Mouse (Mus musculus) liver, embryonic 14.5 days (tissue): ENCODE measurements around the gene Cpsf6. TPM values are rescaled to one million over a fixed set of nuclear protein-coding genes. Genes with fewer than 3 reads are reported as not detected.

Experiments
- ATAC-seq: fragments of 200-750 bp; cut with Nextera tagmentation; 2 replicates; pipeline ENCODE4 v1.8.0; 2017; ENCODE audit warnings: moderate number of reproducible peaks, mild to moderate bottlenecking, moderate library complexity; ENCODE audit not compliant: insufficient read depth
- DNase-seq, 3 experiments: peaks; one replicate each; pipeline ENCODE4 v3.0.0-alpha.2; 2012 to 2013; ENCODE audit warnings: low read depth in 3 of 3, low spot score in 3 of 3
- H3K27ac ChIP-seq: fragments of 300-500 bp; sonication (generic); 2 replicates; pipeline ENCODE4 v1.5.1; 2014; ENCODE audit warnings: moderate library complexity, mild to moderate bottlenecking, control low read depth, inconsistent platforms
- H3K27me3 ChIP-seq: fragments of 300-500 bp; sonication (generic); 2 replicates; pipeline ENCODE4 v1.6.1; 2014; ENCODE audit warnings: mild to moderate bottlenecking, low read length, moderate library complexity; ENCODE audit not compliant: control insufficient read depth, insufficient read depth
- H3K36me3 ChIP-seq: fragments of 300-500 bp; sonication (generic); replicated peaks from 2 replicates; pipeline ENCODE4 v1.6.1; 2014; ENCODE audit warnings: low read depth; ENCODE audit not compliant: control insufficient read depth, insufficient read depth
- H3K4me1 ChIP-seq, 2 experiments: fragments of 200-500 bp in 1 of 2; fragments of 300-500 bp in 1 of 2; sonication (generic) in 1 of 2; replicated peaks; 2 replicates each; pipeline ENCODE4 v1.6.1; 2012 to 2014; ENCODE audit warnings: antibody characterized with exemption in 1 of 2, inconsistent platforms in 1 of 2, low read length in 1 of 2; ENCODE audit not compliant: control insufficient read depth in 2 of 2, insufficient read depth in 2 of 2
- H3K4me2 ChIP-seq: fragments of 300-500 bp; sonication (generic); 2 replicates; pipeline ENCODE4 v1.6.1; 2014; ENCODE audit warnings: low read depth, mild to moderate bottlenecking, control low read depth, moderate library complexity
- H3K4me3 ChIP-seq, 2 experiments: fragments of 200-500 bp in 1 of 2; fragments of 300-500 bp in 1 of 2; sonication (generic) in 1 of 2; 2 replicates each; pipeline ENCODE4 v1.5.1; 2012 to 2014; ENCODE audit warnings: low read depth in 2 of 2, low read length in 2 of 2, mild to moderate bottlenecking in 2 of 2, control low read depth in 1 of 2, inconsistent platforms in 1 of 2, moderate library complexity in 1 of 2; ENCODE audit not compliant: insufficient read depth in 1 of 2
- H3K9ac ChIP-seq: fragments of 300-500 bp; sonication (generic); replicated peaks from 2 replicates; pipeline ENCODE4 v1.6.1; 2014; ENCODE audit warnings: mild to moderate bottlenecking, control low read depth, moderate library complexity
- H3K9me3 ChIP-seq: fragments of 300-500 bp; sonication (generic); 2 replicates; pipeline ENCODE4 v1.6.1; 2016; ENCODE audit warnings: low read length, mixed read lengths; ENCODE audit not compliant: control insufficient read depth
- CTCF ChIP-seq: IDR thresholded peaks from 2 replicates; pipeline ENCODE4 v1.5.1; 2016; ENCODE audit warnings: antibody characterized with exemption, low read depth, control low read depth
- EP300 ChIP-seq: IDR thresholded peaks from 2 replicates; pipeline ENCODE4 v1.6.1; 2016; ENCODE audit warnings: antibody characterized with exemption, low read depth
- WGBS: fragments of 180-500 bp; shearing (Covaris S2); extraction: QIAGEN DNeasy Blood & Tissue Kit; methylation state at CpG from one replicate; pipeline ENCODE4 v1.1.7; 2014; ENCODE audit not compliant: insufficient replicate concordance; 5-methylcytosine and 5-hydroxymethylcytosine counted together
- polyA plus RNA-seq, 2 experiments: library from polyadenylated mRNA; depleted of rRNA in 1 of 2; stranded (reverse) in 1 of 2; unstranded in 1 of 2; fragments of >200 nt; fragmentation: Nextera tagmentation in 1 of 2; extraction: Ambion mirVana in 1 of 2; gene quantifications; 2 replicates each; pipeline versions ENCODE4 v1.2.1 to v1.2.3; 2012 to 2014

Gene Cpsf6
- polyA plus RNA-seq, 2 experiments = 27.5 to 51.7 TPM

- Histone ChIP-seq H3K4me3 (no peak overlapping the region), H3K4me1 (0 out of 4 replicates have a peak, but pooled peaks cover 0 to 2% of the 10 kb centered on the region in 2 experiments), H3K27ac (no peak overlapping the region), H3K4me2 (no peak overlapping the region), H3K9me3 (no peaks in the 10 kb centered on the region), H3K27me3 (no peaks in the 10 kb centered on the region), H3K36me3 (no peaks in the 10 kb centered on the region), H3K9ac (no peak overlapping the region)
- TF ChIP-seq EP300 (no peak), CTCF (peak; percentile 89)
- ATAC-seq = no peak
- DNase-seq = no peak
- 64% methylated on average over 20 of the region's 20 CpGs for WGBS
Observed at GRCm38 (mm10) chr10:117402403-117403333, 22.9 kb upstream of the Cpsf6 start.

GRCm38 (mm10) chr10:117401364-117401763 is 21.5 kb upstream of the Cpsf6 start:
- ATAC-seq = no peak
- no peak overlapping the region for H3K4me2 ChIP-seq

GRCm38 (mm10) chr10:117400246-117400954 is 20.6 kb upstream of the Cpsf6 start:
- Histone ChIP-seq H3K36me3 (no peaks in the 10 kb centered on the region), H3K4me2 (no peak overlapping the region), H3K27me3 (no peaks in the 10 kb centered on the region), H3K4me1 (no peaks in the 10 kb centered on the region), H3K9me3 (no peaks in the 10 kb centered on the region), H3K9ac (no peak overlapping the region), H3K4me3 (no peak overlapping the region), H3K27ac (no peak overlapping the region)
- WGBS = 71% methylated on average over 4 of the region's 4 CpGs
- ATAC-seq (no peak), DNase-seq (no peak)
- TF ChIP-seq EP300 (no peak), CTCF (no peak)

More at GRCm38 (mm10) chr10:117401364-117401763, 21.5 kb upstream of the Cpsf6 start:
- no peak for TF ChIP-seq CTCF
- no peak for TF ChIP-seq EP300
- Histone ChIP-seq H3K9me3 (no peaks in the 10 kb centered on the region), H3K4me3 (no peak overlapping the region), H3K4me1 (no peaks in the 10 kb centered on the region), H3K36me3 (no peaks in the 10 kb centered on the region), H3K27ac (no peak overlapping the region), H3K27me3 (no peaks in the 10 kb centered on the region), H3K9ac (no peak overlapping the region)
- WGBS = 72% methylated on average over 4 of the region's 4 CpGs
- DNase-seq = no peak

- Histone ChIP-seq H3K4me3 (no peak overlapping the region), H3K4me2 (no peak overlapping the region), H3K36me3 (no peaks in the 10 kb centered on the region), H3K27me3 (no peaks in the 10 kb centered on the region), H3K9me3 (no peaks in the 10 kb centered on the region), H3K4me1 (no peaks in the 10 kb centered on the region), H3K27ac (no peak overlapping the region), H3K9ac (no peak overlapping the region)
- WGBS = 67% methylated on average over 3 of the region's 3 CpGs
- ATAC-seq (no peak), DNase-seq (no peak)
- TF ChIP-seq EP300 = no peak
- TF ChIP-seq CTCF = no peak
Observed at GRCm38 (mm10) chr10:117399839-117400238, 20.0 kb upstream of the Cpsf6 start.

- Histone ChIP-seq H3K9ac (no peak overlapping the region), H3K9me3 (no peaks in the 10 kb centered on the region)
- 53% methylated on average over 2 of the region's 2 CpGs for WGBS
Observed at GRCm38 (mm10) chr10:117399196-117399595, 19.4 kb upstream of the Cpsf6 start.

More at GRCm38 (mm10) chr10:117399196-117399595, 19.4 kb upstream of the Cpsf6 start:
- Histone ChIP-seq H3K4me3 (no peak overlapping the region), H3K27ac (no peak overlapping the region), H3K27me3 (no peaks in the 10 kb centered on the region), H3K4me2 (no peak overlapping the region), H3K4me1 (no peaks in the 10 kb centered on the region), H3K36me3 (no peaks in the 10 kb centered on the region)
- no peak for TF ChIP-seq EP300
- TF ChIP-seq CTCF = no peak
- DNase-seq = no peak
- ATAC-seq = no peak
